7 mouse cellular contexts compared by ENCODE assay signal in genomic region chr9:107975399-107976386, GRCm38 (mm10). TPM values are rescaled to one million over a fixed set of nuclear protein-coding genes. Genes with fewer than 3 reads are reported as not detected.
DNase-seq lines count a peak whose midpoint lies in the region; ATAC-seq and TF ChIP-seq lines count a peak whose summit lies in the region.

Gene Uba7, plus strand, starts transcription at chr9:107975505.

- peak; percentile 24 to 52; a peak in 1 of 4 replicates for TF ChIP-seq POLR2A in MEL (IDR thresholded peaks at IDR 0.05; ENCODE audit: control insufficient read depth in 1 of 2, insufficient read depth in 1 of 2, low read depth in 1 of 2, low read length in 2 of 2, poor library complexity in 1 of 2)

- peak within 1 kb of the TSS; percentile 71 for H3K4me3 ChIP-seq in MEL (ENCODE audit: control insufficient read depth in 1 of 2, insufficient read depth in 1 of 2, low read depth in 2 of 2, low read length in 2 of 2)
- H3K4me3 ChIP-seq in embryonic facial prominence, embryonic 14.5 days (ENCODE audit: low read depth, low read length) = no peak within 1 kb of the TSS
- peak within 1 kb of the TSS; percentile 27 for H3K4me3 ChIP-seq in intestine, embryonic 15.5 days (replicated peaks)
- peak within 1 kb of the TSS; percentile 74 for H3K4me3 ChIP-seq in liver, embryonic 16.5 days (ENCODE audit: low read depth, low read length)
- H3K4me3 ChIP-seq in stomach, embryonic 15.5 days (replicated peaks) = peak within 1 kb of the TSS; percentile 27

- H3K9me3 ChIP-seq in MEL (replicated peaks; ENCODE audit: insufficient read depth, low read length) = no peaks in the 10 kb centered on the region
- no peaks in the 10 kb centered on the region for H3K9me3 ChIP-seq in embryonic facial prominence, embryonic 14.5 days (ENCODE audit: control insufficient read depth, low read length)
- H3K9me3 ChIP-seq in intestine, embryonic 15.5 days = no peaks in the 10 kb centered on the region
- no peaks in the 10 kb centered on the region for H3K9me3 ChIP-seq in liver, embryonic 16.5 days (replicated peaks; ENCODE audit: control insufficient read depth, low read length)
- no peaks in the 10 kb centered on the region for H3K9me3 ChIP-seq in stomach, embryonic 15.5 days

- no peak for TF ChIP-seq CTCF in MEL (IDR thresholded peaks at IDR 0.05 in 2 of 3, conservative IDR thresholded peaks at IDR 0.05 in 1 of 3; ENCODE audit: control insufficient read depth in 1 of 3, insufficient read depth in 1 of 3, low read depth in 2 of 3, low read length in 3 of 3, poor library complexity in 1 of 3, severe bottlenecking in 1 of 3)

- peak within 1 kb of the TSS; percentile 65 for H3K9ac ChIP-seq in MEL (ENCODE audit: control insufficient read depth, low read depth, low read length, poor library complexity, severe bottlenecking)
- H3K9ac ChIP-seq in embryonic facial prominence, embryonic 14.5 days (ENCODE audit: low read depth, low read length) = no peak within 1 kb of the TSS
- peak within 1 kb of the TSS; percentile 42 for H3K9ac ChIP-seq in intestine, embryonic 15.5 days
- peak within 1 kb of the TSS; percentile 86 for H3K9ac ChIP-seq in liver, embryonic 16.5 days (ENCODE audit: low read depth, low read length)
- H3K9ac ChIP-seq in stomach, embryonic 15.5 days = no peak within 1 kb of the TSS

- 71% methylated on average over 12 of the region's 12 CpGs for WGBS in embryonic facial prominence, embryonic 14.5 days
- 62% methylated on average over 12 of the region's 12 CpGs for WGBS in intestine, embryonic 15.5 days
- 38% methylated on average over 12 of the region's 12 CpGs for WGBS in liver, embryonic 16.5 days (ENCODE audit: insufficient replicate concordance)
- WGBS in stomach, embryonic 15.5 days = 54% methylated on average over 12 of the region's 12 CpGs

- H3K27me3 ChIP-seq in MEL (ENCODE audit: control insufficient read depth in 1 of 2, insufficient read depth in 2 of 2, low read length in 2 of 2) = no peaks in the 10 kb centered on the region
- H3K27me3 ChIP-seq in embryonic facial prominence, embryonic 14.5 days (replicated peaks; ENCODE audit: control insufficient read depth, insufficient read depth, low read length) = no peaks in the 10 kb centered on the region
- no peaks in the 10 kb centered on the region for H3K27me3 ChIP-seq in intestine, embryonic 15.5 days (replicated peaks)
- no peaks in the 10 kb centered on the region for H3K27me3 ChIP-seq in liver, embryonic 16.5 days (ENCODE audit: control insufficient read depth, insufficient read depth, low read depth, low read length)
- no peaks in the 10 kb centered on the region for H3K27me3 ChIP-seq in stomach, embryonic 15.5 days (replicated peaks)

- H3K79me2 ChIP-seq in MEL (ENCODE audit: control insufficient read depth, insufficient read depth, low read length, poor library complexity) = peaks cover 21% of the 10 kb centered on the region

- peak within 1 kb of the TSS; percentile 0; the same call in 1 of the 2 replicates for H3K4me2 ChIP-seq in embryonic facial prominence, embryonic 14.5 days (ENCODE audit: low read depth, low read length)
- H3K4me2 ChIP-seq in intestine, embryonic 15.5 days (replicated peaks) = peak within 1 kb of the TSS; percentile 56
- H3K4me2 ChIP-seq in liver, embryonic 16.5 days (ENCODE audit: low read depth, low read length) = peak within 1 kb of the TSS; percentile 82
- H3K4me2 ChIP-seq in stomach, embryonic 15.5 days = peak within 1 kb of the TSS; percentile 45

- H3K4me1 ChIP-seq in MEL (ENCODE audit: control insufficient read depth in 1 of 2, insufficient read depth in 2 of 2, low read length in 2 of 2) = peaks cover 31 to 77% of the 10 kb centered on the region in 2 experiments
- peaks cover 11% of the 10 kb centered on the region for H3K4me1 ChIP-seq in embryonic facial prominence, embryonic 14.5 days (ENCODE audit: control insufficient read depth, insufficient read depth, low read length)
- H3K4me1 ChIP-seq in intestine, embryonic 15.5 days (replicated peaks) = peaks cover 9% of the 10 kb centered on the region
- H3K4me1 ChIP-seq in liver, embryonic 16.5 days (ENCODE audit: control insufficient read depth, low read depth, low read length) = peaks cover 81% of the 10 kb centered on the region
- peaks cover 7% of the 10 kb centered on the region for H3K4me1 ChIP-seq in stomach, embryonic 15.5 days

- TF ChIP-seq RAD21 in MEL (IDR thresholded peaks at IDR 0.05; ENCODE audit: low read depth, low read length) = no peak

- no peak for ATAC-seq in embryonic facial prominence, embryonic 14.5 days (ENCODE audit: low read depth)
- peak; percentile 89 for ATAC-seq in intestine, embryonic 15.5 days
- peak; percentile 79 for ATAC-seq in liver, embryonic 16.5 days (ENCODE audit: low read depth)
- ATAC-seq in stomach, embryonic 15.5 days (ENCODE audit: insufficient read depth, low FRiP score, low read depth) = peak; percentile 85

- DNase-seq in B cell, adult 2 months = peak; percentile 57 to 60
- peak; percentile 97 for DNase-seq in MEL (ENCODE audit: low read depth, low spot score)
- peak; percentile 27 for DNase-seq in embryonic facial prominence, embryonic 14.5 days (ENCODE audit: low spot score)
- no peak for DNase-seq in layer of hippocampus, adult 9-11 months

- H3K36me3 ChIP-seq in MEL (ENCODE audit: control insufficient read depth in 1 of 2, insufficient read depth in 2 of 2, low read length in 2 of 2) = peaks cover 0 to 53% of the 10 kb centered on the region in 2 experiments; a peak in 3 of 4 replicates
- H3K36me3 ChIP-seq in embryonic facial prominence, embryonic 14.5 days (ENCODE audit: control insufficient read depth, insufficient read depth, low read length) = 0 out of 2 replicates have a peak, but pooled peaks cover 11% of the 10 kb centered on the region
- 0 out of 2 replicates have a peak, but pooled peaks cover under 1% of the 10 kb centered on the region for H3K36me3 ChIP-seq in intestine, embryonic 15.5 days
- peaks cover 35% of the 10 kb centered on the region for H3K36me3 ChIP-seq in liver, embryonic 16.5 days (ENCODE audit: control insufficient read depth, insufficient read depth)
- H3K36me3 ChIP-seq in stomach, embryonic 15.5 days = peaks cover 3% of the 10 kb centered on the region; the same call in 1 of the 2 replicates

- H3K27ac ChIP-seq in MEL (ENCODE audit: control insufficient read depth, low read depth, low read length) = peak within 1 kb of the TSS; percentile 100
- peak within 1 kb of the TSS; percentile 42; the same call in 1 of the 2 replicates for H3K27ac ChIP-seq in embryonic facial prominence, embryonic 14.5 days (replicated peaks; ENCODE audit: low read depth, low read length)
- H3K27ac ChIP-seq in intestine, embryonic 15.5 days = peak within 1 kb of the TSS; percentile 73
- H3K27ac ChIP-seq in liver, embryonic 16.5 days (ENCODE audit: low read length) = peak within 1 kb of the TSS; percentile 99
- H3K27ac ChIP-seq in stomach, embryonic 15.5 days = peak within 1 kb of the TSS; percentile 73

- peak; percentile 91 to 94 for TF ChIP-seq EP300 in MEL (IDR thresholded peaks at IDR 0.05; ENCODE audit: low read depth in 1 of 2, low read length in 2 of 2)

TF ChIP-seq in MEL, 35 proteins besides CTCF, POLR2A, EP300 and RAD21 (continues in another document):
- TF ChIP-seq ETS1 (IDR thresholded peaks at IDR 0.05; ENCODE audit: low read depth, low read length) = peak; percentile 100
- no peak; the same call in 1 of the 2 replicates for TF ChIP-seq NELFE (IDR thresholded peaks at IDR 0.05; ENCODE audit: low read depth, low read length)
- no peak for TF ChIP-seq ZKSCAN1 (IDR thresholded peaks at IDR 0.05; ENCODE audit: low read depth, low read length)
- no peak for TF ChIP-seq USF1 (IDR thresholded peaks at IDR 0.05; ENCODE audit: low read depth, low read length)
- peak; percentile 64; the same call in 1 of the 2 replicates for TF ChIP-seq MYB (IDR thresholded peaks at IDR 0.05; ENCODE audit: low read depth, low read length)
- no peak; the same call in 1 of the 2 replicates for TF ChIP-seq KAT2A (conservative IDR thresholded peaks at IDR 0.05; ENCODE audit: low read depth, low read length)
- peak; percentile 79; the same call in 1 of the 2 replicates for TF ChIP-seq JUND (IDR thresholded peaks at IDR 0.05; ENCODE audit: low read depth, low read length)
- TF ChIP-seq MYC (IDR thresholded peaks at IDR 0.05; ENCODE audit: low read depth, low read length) = 0 out of 2 replicates have a peak, but pooled peaks have one; percentile 39
- TF ChIP-seq ZMIZ1 (IDR thresholded peaks at IDR 0.05; ENCODE audit: low read depth, low read length) = peak; percentile 59; the same call in 1 of the 2 replicates
- peak; percentile 96 for TF ChIP-seq TAL1 (IDR thresholded peaks at IDR 0.05; ENCODE audit: low read length)
- TF ChIP-seq CHD2 (IDR thresholded peaks at IDR 0.05; ENCODE audit: low read length) = peak; percentile 10; the same call in 1 of the 2 replicates
- TF ChIP-seq MAZ (IDR thresholded peaks at IDR 0.05; ENCODE audit: low read depth, low read length) = peak; percentile 75
- TF ChIP-seq GATA1 (IDR thresholded peaks at IDR 0.05; ENCODE audit: low read depth, low read length) = peak; percentile 97
- TF ChIP-seq POLR2AphosphoS2 (IDR thresholded peaks at IDR 0.05; ENCODE audit: low read length) = no peak
- TF ChIP-seq TBP (IDR thresholded peaks at IDR 0.05; ENCODE audit: low read depth, low read length) = peak; percentile 48; the same call in 1 of the 2 replicates
- TF ChIP-seq NRF1 (IDR thresholded peaks at IDR 0.05; ENCODE audit: insufficient read depth, low read depth, low read length, poor library complexity, severe bottlenecking) = no peak; the same call in 1 of the 2 replicates
- peak; percentile 95 for TF ChIP-seq TCF12 (IDR thresholded peaks at IDR 0.05; ENCODE audit: low read depth, low read length)
- TF ChIP-seq CHD1 (IDR thresholded peaks at IDR 0.05; ENCODE audit: low read depth, low read length) = no peak
- TF ChIP-seq ZNF384 (IDR thresholded peaks at IDR 0.05; ENCODE audit: low read depth, low read length) = peak; percentile 32; the same call in 1 of the 2 replicates
- TF ChIP-seq MAFK (IDR thresholded peaks at IDR 0.05; ENCODE audit: borderline replicate concordance, low read depth, low read length) = no peak; the same call in 1 of the 2 replicates
- no peak for TF ChIP-seq ZC3H11A (IDR thresholded peaks at IDR 0.05; ENCODE audit: low read depth, low read length)

RNA-seq across cellular contexts. Expression of gene Uba7, which starts in this region (rescaled TPM):
- 15.8 and 18.1 TPM in 2 replicates for total RNA-seq in MEL (2012; rRNA removed)
- polyA plus RNA-seq in MEL (2012; ENCODE audit: insufficient read depth in 1 of 2, insufficient read length in 2 of 2, low read depth in 1 of 2, low replicate concordance in 2 of 2, missing spikeins in 1 of 2) = 10 to 100 TPM in 1 of 2 experiments, not detected in 1; 44.1 TPM
- 25.5 and 28.1 TPM in 2 replicates for polyA plus RNA-seq in embryonic facial prominence, embryonic 14.5 days (2014; fragmentation: Nextera tagmentation; extraction: Ambion mirVana)
- 29.9 and 32.4 TPM in 2 replicates for polyA plus RNA-seq in intestine, embryonic 15.5 days (2015; fragmentation: Nextera tagmentation; extraction: Ambion mirVana)
- polyA plus RNA-seq in liver, embryonic 16.5 days (2015; fragmentation: Nextera tagmentation; extraction: Ambion mirVana) = 43.8 and 47.7 TPM in 2 replicates
- 37.0 and 40.2 TPM in 2 replicates for polyA plus RNA-seq in stomach, embryonic 15.5 days (2015; fragmentation: Nextera tagmentation; extraction: Ambion mirVana)

Comparison
In these comparisons a context has a peak if more than half of its experiments do, and no peak if none do; other contexts are left out.
1. H3K27ac ChIP-seq: peak in every context shown above with its lines; median percentile 100 in MEL; 99 in liver, embryonic 16.5 days; 73 in intestine, embryonic 15.5 days; 73 in stomach, embryonic 15.5 days; 42 in embryonic facial prominence, embryonic 14.5 days.
2. H3K9ac ChIP-seq: peak in MEL (single experiment), intestine, embryonic 15.5 days (single experiment) and liver, embryonic 16.5 days (single experiment); none in embryonic facial prominence, embryonic 14.5 days (single experiment) and stomach, embryonic 15.5 days (single experiment).
3. H3K4me2 ChIP-seq: peak in every context shown above with its lines; median percentile 82 in liver, embryonic 16.5 days; 56 in intestine, embryonic 15.5 days; 45 in stomach, embryonic 15.5 days; 0 in embryonic facial prominence, embryonic 14.5 days.